Comparison of ENCODE assay signal across 8 mouse cellular contexts in genomic region chr6:65779689-65780233, GRCm38 (mm10). TPM values are rescaled to one million over a fixed set of nuclear protein-coding genes. Genes with fewer than 3 reads are reported as not detected.
DNase-seq lines count a peak whose midpoint lies in the region; ATAC-seq and TF ChIP-seq lines count a peak whose summit lies in the region.

No protein-coding gene starts in this region.

- peak overlapping the region; percentile 90 for H3K4me2 ChIP-seq in hindbrain, embryonic 14.5 days (replicated peaks)
- H3K4me2 ChIP-seq in midbrain, embryonic 14.5 days (ENCODE audit: low read length): peak overlapping the region; percentile 97

- no peak overlapping the region for H3K27ac ChIP-seq in cortical plate, adult 2 months (ENCODE audit: insufficient read depth, low read length)
- H3K27ac ChIP-seq in hindbrain, embryonic 14.5 days: no peak overlapping the region
- H3K27ac ChIP-seq in midbrain, embryonic 14.5 days (replicated peaks; ENCODE audit: low read depth, low read length): no peak overlapping the region

- WGBS in hindbrain, embryonic 14.5 days: 92% methylated on average over 4 of the region's 4 CpGs
- WGBS in midbrain, embryonic 14.5 days: 91% methylated on average over 4 of the region's 4 CpGs

- no peaks in the 10 kb centered on the region for H3K36me3 ChIP-seq in hindbrain, embryonic 14.5 days (replicated peaks; ENCODE audit: control insufficient read depth, insufficient read depth)
- H3K36me3 ChIP-seq in midbrain, embryonic 14.5 days (ENCODE audit: control insufficient read depth, insufficient read depth, low read length): no peaks in the 10 kb centered on the region

- no peaks in the 10 kb centered on the region for H3K9me3 ChIP-seq in hindbrain, embryonic 14.5 days (ENCODE audit: control insufficient read depth, low read length)
- no peaks in the 10 kb centered on the region for H3K9me3 ChIP-seq in midbrain, embryonic 14.5 days (ENCODE audit: control insufficient read depth, low read length)

- no peaks in the 10 kb centered on the region; the same call in 1 of the 2 replicates for H3K4me1 ChIP-seq in cortical plate, adult 2 months (ENCODE audit: control insufficient read depth, insufficient read depth, low read length)
- H3K4me1 ChIP-seq in hindbrain, embryonic 14.5 days (replicated peaks; ENCODE audit: control insufficient read depth, insufficient read depth, low read length): peaks cover 8% of the 10 kb centered on the region; the same call in 1 of the 2 replicates
- no peaks in the 10 kb centered on the region for H3K4me1 ChIP-seq in midbrain, embryonic 14.5 days (ENCODE audit: control insufficient read depth, insufficient read depth, low read length)

- H3K4me3 ChIP-seq in cortical plate, adult 2 months (ENCODE audit: insufficient read depth, low read length): peak overlapping the region; percentile 54
- H3K4me3 ChIP-seq in hindbrain, embryonic 14.5 days (replicated peaks; ENCODE audit: low read length): peak overlapping the region; percentile 52; the same call in 1 of the 2 replicates
- peak overlapping the region; percentile 59; the same call in 1 of the 2 replicates for H3K4me3 ChIP-seq in midbrain, embryonic 14.5 days (replicated peaks; ENCODE audit: low read depth, low read length)

- H3K27me3 ChIP-seq in hindbrain, embryonic 14.5 days (ENCODE audit: control insufficient read depth, insufficient read depth, low read length): no peaks in the 10 kb centered on the region
- no peaks in the 10 kb centered on the region for H3K27me3 ChIP-seq in midbrain, embryonic 14.5 days (ENCODE audit: control insufficient read depth, insufficient read depth, low read length)

- no peak for TF ChIP-seq POLR2A in cortical plate, adult 2 months (IDR thresholded peaks at IDR 0.05; ENCODE audit: extremely low read depth, insufficient read depth, low read length)

- DNase-seq in kidney, adult 9 months: peak; percentile 17
- no peak for DNase-seq in kidney, postnatal 4 days
- no peak for DNase-seq in hindbrain, embryonic 14.5 days (ENCODE audit: low spot score)
- no peak for DNase-seq in midbrain, embryonic 14.5 days
- no peak for DNase-seq in frontal cortex, postnatal 25 days (ENCODE audit: low spot score in 2 of 2)
- DNase-seq in layer of hippocampus, adult 11-12 months (ENCODE audit: low spot score): no peak
- no peak for DNase-seq in cerebellum, adult 9-11 months

- peak overlapping the region; percentile 77 for H3K9ac ChIP-seq in hindbrain, embryonic 14.5 days
- H3K9ac ChIP-seq in midbrain, embryonic 14.5 days (replicated peaks; ENCODE audit: low read length): peak overlapping the region; percentile 66; the same call in 1 of the 2 replicates

- no peak for TF ChIP-seq CTCF in cortical plate, adult 2 months (IDR thresholded peaks at IDR 0.05; ENCODE audit: extremely low read depth, insufficient read depth, low read length)

- ATAC-seq in hindbrain, embryonic 14.5 days (ENCODE audit: low FRiP score): no peak
- no peak for ATAC-seq in midbrain, embryonic 14.5 days (ENCODE audit: low FRiP score, low TSS enrichment)

RNA-seq across cellular contexts. Expression of gene Prdm5, which starts 1.0 kb away (rescaled TPM):
- polyA plus RNA-seq in cortical plate, adult 2 months (2012; rRNA removed): 4.8 and 6.0 TPM in 2 replicates
- polyA plus RNA-seq in hindbrain, embryonic 14.5 days (2014; fragmentation: Nextera tagmentation; extraction: Ambion mirVana): 5.7 and 5.8 TPM in 2 replicates
- polyA plus RNA-seq in midbrain, embryonic 14.5 days (2014; fragmentation: Nextera tagmentation; extraction: Ambion mirVana): 2.9 and 5.7 TPM in 2 replicates
